Mouse (Mus musculus) heart, postnatal 4 days (tissue): ENCODE data around the gene Fam168a. TPM values are rescaled to one million over a fixed set of nuclear protein-coding genes. Genes with fewer than 3 reads are reported as not detected.
A peak's percentile ranks its signal among the peaks of the same experiment; 100 is the strongest.
"Not testable (repeated sequence)": the region's sequence is repeated elsewhere in the genome, so short reads cannot be mapped to it uniquely, and the experiment has no call there.

ENCODE experiments used
- DNase-seq: peaks from one replicate; pipeline ENCODE4 v3.0.0; 2021
- total RNA-seq, 2 experiments: library from RNA; stranded (reverse); gene quantifications; 2 replicates each; pipeline ENCODE4 v1.2.3; 2021

Fam168a gene
- total RNA-seq, 2 experiments from 2014 or later: 55.1 to 58.6 TPM

DNA sequence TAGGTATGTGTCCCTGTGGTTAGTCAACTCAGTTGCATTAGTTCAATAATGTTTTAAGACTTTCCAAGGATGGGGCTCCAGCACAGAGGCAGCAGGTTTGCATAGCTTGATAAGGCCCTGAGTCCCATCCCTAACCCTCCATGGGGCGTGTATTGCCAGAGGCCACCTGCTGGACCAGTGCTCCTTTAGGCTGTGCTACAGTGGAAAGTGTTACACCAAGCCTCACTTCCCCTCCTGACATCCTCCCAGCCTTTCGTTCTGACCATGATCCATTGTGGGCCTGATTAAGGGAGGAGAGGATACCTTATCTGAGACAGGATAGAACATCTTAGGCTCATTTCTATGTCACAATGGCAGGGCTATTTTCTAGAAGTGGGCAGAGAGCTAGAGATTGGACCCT lies 137.4 kb downstream of the Fam168a start:
- DNase-seq: no peak

DNA sequence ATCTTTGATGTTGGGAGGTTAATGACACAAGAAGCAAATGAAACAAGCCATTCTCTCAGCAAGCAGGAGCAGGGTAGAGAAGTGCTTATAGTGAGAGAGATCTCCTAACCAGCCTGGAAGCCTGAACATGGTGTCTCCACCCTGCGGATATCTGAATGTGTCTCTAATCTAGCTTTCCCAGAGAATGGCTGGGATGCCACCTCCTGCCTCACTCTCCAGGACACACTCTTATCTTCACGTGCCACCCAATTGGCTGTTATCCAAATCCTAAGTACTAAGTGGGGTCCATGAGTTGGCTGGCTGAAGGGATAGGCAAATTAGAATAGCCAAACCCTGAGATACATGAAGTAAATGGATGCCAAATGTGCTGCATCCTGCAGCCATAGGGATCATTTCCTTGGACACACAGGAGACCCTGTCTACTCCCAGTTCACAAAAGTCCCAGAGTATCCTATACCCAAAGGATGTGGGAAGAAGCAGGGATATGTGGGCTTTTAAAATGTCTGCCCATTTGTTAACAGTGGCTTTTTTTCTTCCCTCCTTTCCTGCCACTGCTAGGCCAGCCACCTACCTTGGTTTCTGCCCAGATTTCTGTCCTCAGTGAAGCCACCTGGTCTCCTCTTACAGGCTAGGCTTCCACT lies 138.1 kb downstream of the Fam168a start:
- DNase-seq: no peak

DNA sequence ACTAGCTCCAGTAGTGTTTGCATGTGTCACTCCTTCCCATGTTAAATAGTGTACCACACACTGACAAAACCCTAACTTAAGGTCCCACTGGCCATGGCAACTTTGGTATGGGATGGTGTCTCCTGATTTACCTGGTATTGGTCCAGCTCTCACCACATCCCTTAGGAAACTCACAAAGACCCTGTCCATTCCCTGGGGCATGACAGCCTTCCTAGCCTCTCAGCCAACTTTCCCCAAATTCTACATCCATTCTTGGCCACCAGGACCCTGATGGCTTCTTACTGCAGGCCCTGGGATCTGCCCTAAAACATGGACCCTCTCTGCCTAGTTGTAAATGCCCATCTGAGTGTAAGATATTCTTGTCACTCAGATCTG lies 138.6 kb downstream of the Fam168a start:
- no peak for DNase-seq

DNA sequence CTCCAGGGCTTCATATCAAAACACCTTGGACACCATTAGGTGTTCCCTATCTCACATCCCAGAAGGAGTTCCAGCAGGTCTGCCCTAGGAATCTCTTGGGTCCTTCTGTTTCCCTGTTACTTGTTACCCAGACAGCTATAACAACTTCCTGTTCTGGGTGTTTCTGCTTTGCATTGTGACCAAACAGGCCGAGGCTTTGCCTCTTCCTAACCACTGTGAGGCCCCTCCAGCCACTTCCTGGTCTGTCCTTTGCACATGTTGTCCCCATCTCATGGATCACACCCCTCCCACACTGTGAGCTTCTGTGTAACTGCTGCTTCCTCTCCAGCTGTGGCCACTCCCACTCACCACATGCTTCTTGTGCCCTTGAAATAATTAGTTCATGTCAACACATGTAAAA lies 139.0 kb downstream of the Fam168a start:
- DNase-seq: peak; percentile 60

DNA sequence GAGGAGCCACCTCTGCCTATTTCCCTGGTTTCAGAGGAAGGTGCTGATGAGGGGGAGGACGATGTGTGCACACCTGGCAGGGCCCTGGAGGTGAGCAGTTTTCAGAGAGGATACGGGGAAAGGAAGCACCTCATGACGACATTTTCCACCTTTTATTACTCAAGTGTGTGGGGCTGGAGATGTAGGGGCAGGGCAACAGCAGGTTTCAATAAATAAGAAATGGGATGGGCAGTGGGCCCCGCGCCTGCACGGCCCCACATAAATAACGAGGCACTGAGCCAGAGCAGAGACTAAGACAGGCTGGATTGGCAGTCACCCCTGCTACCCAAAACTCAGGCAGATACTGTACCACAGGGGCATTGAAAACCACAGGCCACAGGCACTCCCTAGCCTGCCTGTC lies 139.6 kb downstream of the Fam168a start:
- DNase-seq: not testable (repeated sequence)

DNA sequence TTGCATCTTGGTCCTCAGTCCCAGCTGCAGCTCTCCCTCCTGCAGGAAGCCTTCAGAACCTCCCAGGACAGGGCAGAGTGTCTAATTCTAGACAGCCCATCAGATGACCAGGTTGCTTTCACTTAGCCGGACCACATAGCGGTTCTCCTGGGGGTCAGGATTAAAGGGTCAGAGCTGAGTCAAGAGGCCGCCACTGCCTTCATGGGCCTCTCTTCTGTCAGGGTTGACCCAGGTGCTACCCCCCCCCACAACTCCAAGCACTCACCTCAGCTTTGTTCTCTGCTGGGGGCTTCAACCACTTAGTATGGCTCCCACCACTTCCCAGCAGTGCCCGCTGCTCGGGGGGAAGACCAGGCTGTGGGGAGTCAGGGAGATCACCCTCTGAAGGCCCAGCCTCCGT lies 140.7 kb downstream of the Fam168a start:
- peak; percentile 4 for DNase-seq

DNA sequence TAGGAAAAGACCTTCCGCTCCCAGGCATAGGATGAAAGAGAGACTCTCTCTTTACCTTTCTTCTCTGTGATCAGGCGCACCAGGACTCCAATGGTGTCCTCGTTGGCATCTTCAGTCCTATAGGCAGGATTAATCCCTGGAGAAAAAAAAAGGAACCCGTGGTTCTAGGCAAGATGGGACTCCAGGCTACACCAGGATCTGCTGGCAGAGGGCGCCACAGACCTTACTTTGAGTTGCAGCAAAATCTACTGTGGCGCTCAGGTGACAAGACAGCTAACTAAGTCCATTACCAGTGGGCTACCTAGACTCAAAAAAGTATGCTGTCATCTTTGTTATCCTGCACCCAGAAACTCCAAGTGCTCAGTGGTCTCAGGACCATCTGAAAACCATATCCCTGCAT lies 142.3 kb downstream of the Fam168a start:
- peak; percentile 83 for DNase-seq

DNA sequence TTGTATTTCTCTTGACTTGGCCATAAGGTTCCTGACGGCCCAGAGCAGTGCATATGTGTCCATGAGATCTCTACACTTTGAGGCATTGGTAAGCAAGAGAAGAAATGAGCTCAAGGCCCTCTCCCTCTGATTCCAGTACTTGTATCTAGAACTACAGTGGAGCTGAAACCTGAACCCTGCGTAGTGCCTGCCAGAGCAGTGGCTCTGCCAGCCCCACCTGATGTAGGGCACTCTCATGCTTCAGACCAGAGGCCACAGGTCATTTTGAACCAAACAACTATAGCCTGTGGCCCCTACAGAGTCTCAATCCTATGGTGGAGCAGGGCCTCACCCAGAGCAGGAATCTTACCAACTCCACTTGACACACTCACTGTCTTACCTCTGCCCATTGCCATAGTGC lies 143.1 kb downstream of the Fam168a start:
- DNase-seq: no peak

DNA sequence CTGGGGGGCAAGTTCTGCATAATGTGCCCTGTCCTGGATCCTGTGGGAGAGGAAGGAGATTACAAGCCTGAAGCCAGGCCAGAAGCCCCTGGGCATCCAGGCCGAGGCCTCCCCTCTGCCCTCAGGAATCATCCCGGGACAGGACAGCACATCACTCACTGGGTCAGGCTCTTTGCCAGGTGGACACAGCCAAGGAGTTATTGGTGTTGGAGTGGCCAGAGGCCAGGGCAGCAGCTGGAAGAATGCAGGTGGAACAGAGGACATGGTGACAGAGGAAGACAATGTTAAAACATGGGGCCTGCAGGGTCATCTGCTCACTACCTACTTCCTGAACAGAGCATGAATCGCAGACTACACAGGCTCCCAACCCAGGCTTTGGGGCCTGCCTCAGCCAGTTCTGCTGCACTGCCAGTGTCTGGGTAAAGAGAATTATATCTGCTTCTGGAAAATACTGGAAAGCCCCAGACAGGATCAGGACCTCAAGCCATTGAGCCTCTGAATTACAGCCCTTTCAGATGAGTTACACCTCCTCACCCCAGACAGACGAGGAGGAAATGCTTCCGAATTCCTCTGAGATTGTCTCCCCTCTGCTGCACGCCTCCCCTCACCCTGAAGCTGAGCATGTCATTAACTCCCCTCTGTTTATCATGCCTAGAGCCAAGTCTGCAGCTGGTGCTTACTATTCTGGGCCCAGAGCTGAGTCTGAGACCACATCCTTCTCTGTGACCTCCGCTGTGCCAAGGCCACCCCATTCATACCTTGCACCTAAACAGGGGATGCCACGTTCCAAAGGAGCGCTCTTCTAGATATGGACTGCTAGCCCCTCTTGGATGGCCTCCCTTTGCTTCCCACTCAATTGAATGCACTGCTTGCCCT lies 145.3 kb downstream of the Fam168a start:
- no peak for DNase-seq

DNA sequence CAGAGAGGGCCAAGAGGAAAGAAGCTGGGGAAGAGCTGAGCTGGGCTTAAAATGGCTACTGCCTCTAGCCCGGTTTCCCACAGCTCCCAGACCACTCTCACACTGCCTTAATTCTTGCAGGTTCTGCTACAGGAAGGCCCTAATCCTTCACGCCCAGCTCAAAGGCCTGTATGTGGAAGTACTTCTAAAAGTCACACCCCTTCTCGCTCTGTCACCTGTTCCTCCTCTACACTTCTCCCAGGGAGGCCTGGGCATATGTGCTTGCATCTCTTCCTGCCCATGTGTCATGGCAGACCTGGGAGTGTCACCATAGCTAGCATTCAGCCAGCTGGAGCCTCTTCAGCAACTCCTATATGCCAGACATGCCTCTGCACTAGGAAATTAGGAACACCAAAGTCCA lies 147.0 kb downstream of the Fam168a start:
- DNase-seq: no peak

DNA sequence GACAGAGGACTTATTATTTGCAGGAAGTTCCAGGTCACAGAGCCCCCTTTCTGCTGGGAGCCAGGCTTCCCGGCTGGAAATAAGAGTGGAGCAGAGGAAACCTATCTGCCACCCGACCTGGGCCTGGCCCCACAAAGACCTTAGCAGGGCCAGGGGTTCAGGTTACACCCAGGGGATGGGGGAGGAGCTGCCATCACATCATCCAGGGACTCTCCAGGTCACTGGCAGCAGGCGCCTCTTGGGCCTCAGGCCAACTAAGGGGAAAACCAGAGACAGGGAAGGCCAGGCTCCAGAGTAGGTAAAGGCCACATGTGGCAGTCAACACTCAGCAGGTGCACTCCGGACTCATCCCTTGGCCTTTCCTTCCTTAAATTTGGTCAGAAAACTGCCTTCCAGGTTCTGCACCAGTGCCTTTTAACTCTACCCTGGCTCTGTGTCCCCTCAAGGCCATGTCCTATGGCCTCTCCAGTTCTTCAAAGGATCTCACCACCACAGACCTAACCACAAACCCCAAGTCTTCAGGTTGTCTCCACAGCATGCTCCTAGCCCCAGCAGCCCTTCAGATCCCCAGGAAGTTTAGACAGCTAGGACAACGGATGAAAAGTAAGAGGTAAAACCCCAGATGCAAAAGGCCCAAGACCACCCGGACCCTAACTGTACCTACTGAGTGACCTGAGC lies 147.8 kb downstream of the Fam168a start:
- peak; percentile 41 for DNase-seq

DNA sequence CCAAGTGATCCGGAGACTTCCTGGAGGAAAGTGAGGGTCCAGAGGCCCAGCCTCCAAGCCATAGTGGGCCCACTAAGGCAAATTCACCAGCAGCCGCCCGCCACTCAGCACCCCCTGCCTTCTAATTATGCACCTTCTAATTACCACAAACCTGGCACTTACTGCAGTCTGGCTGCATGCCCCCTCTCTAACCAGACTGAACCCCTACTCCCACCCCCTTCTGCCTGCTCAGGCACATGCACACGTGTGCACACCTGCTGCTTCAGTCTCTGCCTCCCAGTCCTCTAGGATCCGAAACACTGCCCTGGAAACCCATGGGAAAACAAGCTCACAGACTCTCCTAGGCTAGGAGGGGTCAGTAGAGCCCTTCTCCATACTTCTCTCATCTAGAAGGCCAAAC lies 148.4 kb downstream of the Fam168a start:
- DNase-seq: no peak

DNA sequence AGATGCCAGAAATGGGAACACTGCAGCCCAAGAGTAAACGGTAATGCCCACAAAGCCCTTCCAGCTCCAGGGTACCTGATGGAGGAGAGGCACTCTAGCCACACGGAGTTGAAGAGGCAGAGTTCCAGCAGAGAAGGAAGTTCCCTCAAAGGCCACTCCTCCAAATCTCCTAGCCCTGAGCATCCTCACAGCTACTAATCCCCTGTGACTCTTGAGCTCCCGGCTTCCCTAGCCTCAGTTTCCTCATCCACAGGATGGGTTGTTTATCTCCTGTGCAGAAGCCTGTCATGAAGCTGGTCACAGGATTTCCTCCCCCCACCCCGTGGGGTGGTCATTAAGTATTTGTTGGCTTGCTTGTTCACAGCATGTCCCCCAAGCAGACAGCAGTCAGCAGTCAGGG lies 148.9 kb downstream of the Fam168a start:
- DNase-seq: no peak

DNA sequence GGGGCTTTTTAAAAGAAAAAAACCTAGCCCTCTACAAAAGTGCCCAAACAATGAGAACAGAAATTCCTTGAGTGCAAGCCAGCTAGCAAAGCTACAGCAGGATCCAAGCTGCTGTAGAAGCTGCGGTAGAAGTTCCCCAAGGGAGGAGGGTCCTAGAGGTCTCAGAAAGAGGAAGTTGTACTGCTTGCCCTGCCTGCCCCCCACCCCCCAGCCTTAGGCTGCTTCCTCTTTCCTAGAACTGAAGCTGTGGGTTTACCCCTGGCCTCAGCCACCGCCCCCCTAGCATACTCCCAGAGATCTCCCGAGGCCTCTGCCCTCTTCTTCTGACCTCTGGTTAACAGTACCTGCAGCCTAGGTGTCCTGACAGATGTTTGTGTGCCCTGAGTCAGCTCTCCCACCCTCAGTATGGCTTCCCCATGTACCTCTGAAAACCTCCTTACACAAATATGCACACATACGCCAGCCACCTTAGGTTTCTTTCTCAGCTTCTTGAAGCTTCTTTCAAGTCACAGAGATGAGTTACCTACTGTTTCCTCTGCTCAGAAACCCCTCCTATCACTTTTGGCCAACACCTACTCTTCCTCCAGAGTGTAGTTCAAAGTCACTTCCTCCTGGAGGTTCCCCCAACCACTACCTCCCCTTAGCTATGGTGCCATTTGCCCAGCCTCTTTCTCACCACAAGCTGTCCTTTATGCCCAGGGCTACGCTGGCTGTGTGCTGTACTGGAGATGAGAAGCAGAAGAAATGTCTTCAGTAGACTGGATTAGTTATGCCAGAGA lies 149.5 kb downstream of the Fam168a start:
- DNase-seq: peak; percentile 45

DNA sequence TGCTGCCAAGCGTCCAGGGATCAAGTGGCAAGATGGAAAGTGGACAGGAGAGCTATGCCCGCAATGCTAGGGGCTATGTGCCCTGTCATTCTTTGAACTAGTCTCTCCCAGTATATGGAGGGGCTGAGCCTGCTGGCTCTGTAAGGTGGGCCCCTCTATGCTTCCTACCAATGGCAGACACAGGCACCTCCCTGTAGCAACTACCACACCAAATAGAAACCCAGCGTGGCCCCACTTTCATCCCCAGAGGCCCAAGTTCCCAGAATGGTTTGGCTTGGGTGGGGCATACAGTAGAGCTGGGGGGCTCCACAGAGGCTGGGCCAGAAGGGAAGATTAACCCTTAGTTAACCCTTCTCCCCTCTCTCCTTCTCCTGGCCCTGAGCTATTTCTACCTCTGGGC lies 154.0 kb downstream of the Fam168a start:
- no peak for DNase-seq

DNA sequence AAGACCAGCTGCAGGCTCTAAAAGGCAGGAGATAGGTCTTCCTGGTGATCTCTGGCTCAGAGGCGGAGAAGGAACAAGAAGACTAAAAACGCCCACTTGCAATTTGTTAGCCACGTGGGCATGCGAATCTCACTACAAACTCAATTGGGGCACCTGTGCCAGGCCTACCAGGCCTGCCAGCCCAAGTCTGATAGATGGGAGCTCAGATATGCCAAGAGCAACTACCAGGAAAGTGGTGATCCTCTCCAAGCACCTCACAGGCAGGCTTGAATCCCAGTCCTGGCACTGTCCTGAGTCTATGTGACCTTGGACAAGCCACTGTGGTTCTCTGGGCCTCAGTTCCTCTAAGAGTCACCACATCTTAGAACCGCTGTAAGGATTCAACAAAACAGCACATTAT lies 154.8 kb downstream of the Fam168a start:
- no peak for DNase-seq

DNA sequence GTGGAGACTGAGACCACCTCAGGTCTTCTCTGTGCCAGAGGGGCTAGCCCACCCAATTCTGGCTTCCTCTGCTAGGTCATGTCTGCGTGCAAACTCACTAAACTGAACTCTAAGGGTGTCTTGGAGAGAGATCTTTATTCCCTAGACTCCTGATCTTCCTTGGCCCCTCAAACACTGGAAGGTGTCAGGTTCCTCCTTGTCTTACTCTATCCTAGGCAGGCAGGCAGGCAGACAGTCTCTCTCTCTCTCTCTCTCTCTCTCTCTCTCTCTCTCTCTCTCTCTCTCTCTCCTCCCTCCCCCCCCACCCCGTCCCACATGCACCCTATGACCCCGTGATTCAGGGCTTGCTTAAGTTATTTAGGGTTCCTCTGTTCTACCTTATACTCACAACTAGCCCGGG lies 155.9 kb downstream of the Fam168a start:
- no peak for DNase-seq

DNA sequence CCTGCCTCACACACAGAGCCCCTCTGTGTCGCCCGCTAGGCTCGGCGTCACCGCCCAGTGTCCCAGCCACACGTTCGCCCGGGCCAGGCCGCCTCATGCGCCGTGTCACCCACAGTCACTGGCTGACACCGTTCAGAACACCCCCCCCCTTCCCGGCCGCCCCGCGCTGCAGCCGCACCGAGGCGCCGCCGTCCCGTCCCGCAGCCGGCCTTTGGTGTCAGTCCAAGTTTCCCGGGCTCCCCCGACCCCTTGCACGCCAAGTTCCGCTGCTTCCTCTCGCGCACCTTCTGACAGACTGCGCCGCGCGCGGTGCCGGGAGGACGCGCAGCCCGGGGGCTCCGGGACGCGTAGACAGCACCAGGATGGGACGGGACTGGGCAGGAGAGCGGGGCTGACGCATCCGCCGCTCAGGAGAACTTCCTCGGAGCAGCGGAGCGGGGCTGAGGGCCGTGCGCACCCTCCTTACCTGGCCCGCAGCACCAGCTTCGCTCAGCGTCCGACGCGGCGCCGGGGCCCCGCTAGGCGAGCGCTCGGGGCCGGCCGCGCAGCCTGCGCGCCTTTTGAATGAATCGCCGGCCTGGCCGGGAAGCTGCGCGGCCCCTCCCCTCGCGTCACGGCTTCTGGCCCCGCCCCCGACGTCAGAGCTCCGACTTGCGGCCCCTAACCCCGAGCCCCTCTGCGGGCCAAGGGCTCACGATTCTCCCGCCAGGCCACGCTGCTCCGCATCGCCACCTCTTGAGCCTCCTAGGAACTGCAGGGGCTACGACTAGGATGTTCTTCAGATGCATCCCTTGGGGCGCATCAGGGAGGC lies 156.6 kb downstream of the Fam168a start, which contains the start of gene Relt:
Relt (minus strand) TSS at position 619 of the 811 bp plus-strand sequence.
- peak; percentile 98 for DNase-seq

DNA sequence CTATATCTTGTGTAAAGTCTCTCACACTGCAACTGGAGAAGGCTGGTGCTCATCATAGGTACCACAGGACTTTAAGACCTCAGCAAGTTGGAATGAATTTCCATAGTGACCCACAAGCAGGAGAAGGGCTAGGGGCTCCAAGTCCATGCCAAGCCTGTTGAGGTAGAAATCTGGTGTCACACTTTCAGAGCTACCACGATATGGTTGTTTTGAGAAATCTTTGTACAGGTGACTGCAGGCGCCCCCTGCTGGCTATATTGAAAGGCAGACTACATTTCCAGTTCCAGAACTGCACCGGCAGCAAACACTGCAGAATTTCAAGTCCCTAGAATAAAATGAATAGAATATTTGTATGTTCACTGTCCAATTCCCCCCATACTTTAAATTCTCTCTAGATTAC lies 160.2 kb downstream of the Fam168a start:
- DNase-seq: peak; percentile 78

DNA sequence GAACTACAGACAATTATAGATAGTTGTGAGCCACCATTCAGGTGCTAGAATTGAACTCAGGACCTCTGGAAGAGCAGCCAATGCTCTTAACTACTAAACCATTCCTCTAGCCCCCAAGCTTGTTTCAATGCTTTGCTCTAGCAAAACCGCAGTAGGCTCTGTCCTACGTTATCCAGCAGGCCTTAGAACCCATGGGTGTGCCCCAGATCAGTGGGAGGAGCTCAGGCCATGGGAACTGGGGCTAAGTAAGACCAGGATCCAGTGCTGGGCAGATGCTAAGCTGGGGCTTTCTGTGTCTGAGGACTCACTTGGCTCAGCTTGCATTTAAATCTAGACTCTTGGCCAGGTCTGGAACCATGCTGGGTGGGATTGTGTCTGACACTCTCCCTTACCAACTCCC lies 161.1 kb downstream of the Fam168a start:
- no peak for DNase-seq

DNA sequence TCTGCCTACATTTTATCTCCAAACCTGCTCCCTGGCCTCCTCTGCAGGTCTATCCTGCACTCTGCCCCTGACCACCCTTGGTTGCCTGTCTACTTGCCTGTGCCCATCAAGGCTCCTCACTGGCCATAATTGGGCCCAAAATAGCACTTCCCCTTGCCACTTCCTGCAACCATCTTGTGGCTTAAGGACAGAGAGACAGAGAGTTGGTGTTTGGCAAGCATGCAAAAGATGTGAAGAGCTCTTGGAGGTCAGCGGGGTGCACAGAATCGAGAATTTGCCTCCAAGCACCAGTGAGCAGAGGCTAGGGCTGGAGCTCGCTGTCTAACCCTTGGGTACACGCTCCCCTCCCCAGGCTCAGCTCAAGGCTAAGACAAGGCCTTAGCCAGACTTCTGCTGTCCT lies 162.1 kb downstream of the Fam168a start:
- DNase-seq: no peak
